Mouse (Mus musculus) CH12.LX (cell line): ENCODE results near the gene Hoxd8. TPM values are rescaled to one million over a fixed set of nuclear protein-coding genes. Genes with fewer than 3 reads are reported as not detected.

Source experiments
- DNase-seq: peaks from one replicate; pipeline ENCODE4 v3.0.0-alpha.2; 2013; ENCODE audit errors: extremely low read depth
- H3K27ac ChIP-seq: 2 replicates; pipeline ENCODE4 v1.5.1; 2012; ENCODE audit warnings: low read depth, mild to moderate bottlenecking, control low read depth, moderate library complexity; ENCODE audit not compliant: insufficient read depth
- H3K27me3 ChIP-seq: replicated peaks from 2 replicates; pipeline ENCODE3; 2012; ENCODE audit warnings: inconsistent platforms
- H3K36me3 ChIP-seq, 2 experiments: replicated peaks in 1 of 2; 2 replicates each; pipeline versions ENCODE3 to v1.6.1; 2012; ENCODE audit warnings: inconsistent platforms in 1 of 2, low read length in 1 of 2, mild to moderate bottlenecking in 1 of 2, mixed read lengths in 1 of 2, moderate library complexity in 1 of 2; ENCODE audit not compliant: control insufficient read depth in 1 of 2, insufficient read depth in 1 of 2
- H3K4me1 ChIP-seq, 2 experiments: 2 replicates each; pipeline ENCODE4 v1.6.1; 2012; ENCODE audit warnings: inconsistent platforms in 1 of 2, moderate library complexity in 1 of 2; ENCODE audit not compliant: insufficient read depth in 2 of 2, control insufficient read depth in 1 of 2
- H3K4me2 ChIP-seq: 2 replicates; pipeline ENCODE4 v1.6.1; 2012; ENCODE audit warnings: low read depth, mild to moderate bottlenecking, control low read depth; ENCODE audit not compliant: poor library complexity, insufficient read depth, severe bottlenecking
- H3K4me3 ChIP-seq, 3 experiments: fragments of 150-350 bp in 1 of 3; sonication (generic) in 1 of 3; replicated peaks in 1 of 3; 2 replicates each; pipeline versions ENCODE3 to v1.5.1; 2011 to 2012; ENCODE audit warnings: low read depth in 2 of 3, low read length in 2 of 3, mild to moderate bottlenecking in 2 of 3, moderate library complexity in 2 of 3, control low read depth in 1 of 3, improper control_type of control experiment in 1 of 3, inconsistent platforms in 1 of 3, mixed read lengths in 1 of 3; ENCODE audit not compliant: poor library complexity in 1 of 3
- H3K79me2 ChIP-seq: replicated peaks from 2 replicates; pipeline ENCODE4 v1.6.1; 2012; ENCODE audit warnings: mild to moderate bottlenecking, moderate library complexity; ENCODE audit not compliant: control insufficient read depth, poor library complexity, insufficient read depth, severe bottlenecking; ENCODE audit errors: extremely low read depth
- H3K9ac ChIP-seq: 2 replicates; pipeline ENCODE4 v1.6.1; 2012; ENCODE audit warnings: low read depth, mild to moderate bottlenecking, control low read depth, moderate library complexity; ENCODE audit not compliant: insufficient read depth
- H3K9me3 ChIP-seq: replicated peaks from 2 replicates; pipeline ENCODE3; 2012; ENCODE audit warnings: low read length, inconsistent platforms, mixed read lengths
- BHLHE40 ChIP-seq: IDR thresholded peaks from 2 replicates; pipeline ENCODE4 v1.6.1; 2011; ENCODE audit warnings: mild to moderate bottlenecking, low read depth, low read length, improper control_type of control experiment
- E2F4 ChIP-seq: IDR thresholded peaks from 2 replicates; pipeline ENCODE4 v1.6.1; 2011; ENCODE audit warnings: low read depth, low read length, improper control_type of control experiment; ENCODE audit not compliant: insufficient replicate concordance
- ELF1 ChIP-seq: IDR thresholded peaks from 2 replicates; pipeline ENCODE4 v1.6.1; 2014; ENCODE audit warnings: low read depth, mild to moderate bottlenecking, inconsistent platforms, low read length, improper control_type of control experiment
- EP300 ChIP-seq: IDR thresholded peaks from 2 replicates; pipeline ENCODE4 v1.6.1; 2011; ENCODE audit warnings: low read length, improper control_type of control experiment
- HCFC1 ChIP-seq: IDR thresholded peaks from 2 replicates; pipeline ENCODE4 v1.6.1; 2012; ENCODE audit warnings: low read depth, mild to moderate bottlenecking, inconsistent platforms, low read length, improper control_type of control experiment
- IRF4 ChIP-seq: IDR thresholded peaks from 2 replicates; pipeline ENCODE4 v1.6.1; 2014; ENCODE audit warnings: low read depth, mild to moderate bottlenecking, inconsistent platforms, low read length, improper control_type of control experiment
- MAFK ChIP-seq: IDR thresholded peaks from 2 replicates; pipeline ENCODE4 v1.6.1; 2011; ENCODE audit warnings: low read length, improper control_type of control experiment; ENCODE audit not compliant: insufficient replicate concordance
- MXI1 ChIP-seq: IDR thresholded peaks from 2 replicates; pipeline ENCODE4 v1.6.1; 2011; ENCODE audit warnings: mild to moderate bottlenecking, low read depth, low read length, improper control_type of control experiment
- MYC ChIP-seq: IDR thresholded peaks from 2 replicates; pipeline ENCODE4 v1.6.1; 2011; ENCODE audit warnings: low read depth, mild to moderate bottlenecking, improper control_type of control experiment, low read length
- PAX5 ChIP-seq: IDR thresholded peaks from 2 replicates; pipeline ENCODE4 v1.6.1; 2012; ENCODE audit warnings: low read length, inconsistent platforms, mixed read lengths
- RAD21 ChIP-seq: IDR thresholded peaks from 2 replicates; pipeline ENCODE4 v1.6.1; 2011; ENCODE audit warnings: low read depth, mild to moderate bottlenecking, low read length, improper control_type of control experiment, moderate library complexity
- RCOR1 ChIP-seq: conservative IDR thresholded peaks from 2 replicates; pipeline ENCODE4 v1.6.1; 2012; ENCODE audit warnings: low read depth, mild to moderate bottlenecking, inconsistent platforms, low read length, improper control_type of control experiment
- SMC3 ChIP-seq: IDR thresholded peaks from 2 replicates; pipeline ENCODE4 v1.6.1; 2011; ENCODE audit warnings: low read depth, low read length, improper control_type of control experiment
- TCF12 ChIP-seq: IDR thresholded peaks from 2 replicates; pipeline ENCODE4 v1.6.1; 2014; ENCODE audit warnings: low read depth, mild to moderate bottlenecking, inconsistent platforms, low read length, improper control_type of control experiment
- USF1 ChIP-seq: IDR thresholded peaks from 2 replicates; pipeline ENCODE4 v1.6.1; 2014; ENCODE audit warnings: low read depth, mild to moderate bottlenecking, inconsistent platforms, low read length, improper control_type of control experiment
- ZC3H11A ChIP-seq: IDR thresholded peaks from 2 replicates; pipeline ENCODE4 v1.6.1; 2012; ENCODE audit warnings: low read depth, mild to moderate bottlenecking, inconsistent platforms, low read length, improper control_type of control experiment
- ZKSCAN1 ChIP-seq: IDR thresholded peaks from 2 replicates; pipeline ENCODE4 v1.6.1; 2012; ENCODE audit warnings: low read depth, inconsistent platforms, low read length, improper control_type of control experiment, borderline replicate concordance
- ZNF384 ChIP-seq: IDR thresholded peaks from 2 replicates; pipeline ENCODE4 v1.6.1; 2012; ENCODE audit warnings: low read depth, low read length, improper control_type of control experiment, inconsistent platforms
- dilution Hi-C: fragments of 300-500 bp; cut with MboI; formaldehyde crosslinking; loops from 2 replicates; pipeline ENCODE4 v1.14.3; 2020; ENCODE audit warnings: low sequenced_read_pairs; ENCODE audit not compliant: extremely low pct_unique_long_range_greater_than_20kb, extremely low pct_ligation_motif_present
- in situ Hi-C: fragments of 300-500 bp; cut with MboI; formaldehyde crosslinking; loops from 3 replicates; pipeline ENCODE4 v1.14.3; 2019; ENCODE audit warnings: low sequenced_read_pairs, low pct_ligation_motif_present, low pct_unique_long_range_greater_than_20kb, mixed read lengths
- polyA plus RNA-seq: library from polyadenylated mRNA; unstranded; fragments of >175 nt; gene quantifications from 2 replicates; pipeline ENCODE4 v1.2.1, GENCODE M21; 2012; ENCODE audit warnings: low read depth; ENCODE audit not compliant: insufficient read length
- total RNA-seq, 2 experiments: library from RNA; depleted of rRNA; stranded (reverse); fragments of 300-350 nt in 1 of 2; fragments of >200 nt in 1 of 2; gene quantifications; 2 replicates each; pipeline ENCODE4 v1.2.3; 2012 to 2014

Gene Hoxd8
- total and polyA plus RNA-seq, 3 experiments: 0.20 to 0.31 TPM; not detected in 1

DNA sequence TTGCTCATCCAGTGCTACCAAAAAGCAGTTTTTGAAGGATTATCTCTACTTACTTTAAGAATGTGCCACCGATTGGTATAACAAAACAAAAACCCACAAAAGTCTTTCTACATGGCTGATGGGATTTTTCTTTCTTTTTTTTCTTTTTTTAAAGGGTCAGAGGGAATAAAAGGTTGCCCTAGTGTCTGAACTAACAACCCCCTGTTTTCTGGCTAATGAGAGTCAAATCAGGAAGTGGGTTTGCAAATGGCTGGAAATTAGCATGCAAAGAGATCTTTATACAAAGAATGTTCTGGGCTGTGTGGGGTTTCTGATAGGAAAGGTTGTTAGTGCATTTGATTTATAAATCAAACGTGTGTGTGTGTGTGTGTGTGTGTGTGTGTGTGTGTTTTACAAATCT is 16.0 kb downstream of the Hoxd8 start:
- in situ Hi-C loops (loop anchor here (10.0 to 25.0 kb wide), 2 partner anchors 334 to 867 kb away; no protein-coding TSS in a partner anchor), dilution Hi-C loops (no loop called here)
- peaks cover 23% of the 10 kb centered on the region for H3K79me2 ChIP-seq
- H3K27ac ChIP-seq: no peak overlapping the region
- peaks cover 15 to 44% of the 10 kb centered on the region in 2 experiments for H3K4me1 ChIP-seq
- H3K36me3 ChIP-seq: no peaks in the 10 kb centered on the region
- H3K27me3 ChIP-seq: no peaks in the 10 kb centered on the region
- peak overlapping the region; percentile 78 for H3K4me2 ChIP-seq
- H3K9ac ChIP-seq: no peak overlapping the region
- H3K9me3 ChIP-seq: no peaks in the 10 kb centered on the region
- no peak for DNase-seq
- no peak for TF ChIP-seq RCOR1
- TF ChIP-seq ZNF384: peak; percentile 62
- peak; percentile 74 for TF ChIP-seq ELF1
- TF ChIP-seq, all 38 proteins: peak for 2
- H3K4me3 ChIP-seq: no peak overlapping the region

DNA sequence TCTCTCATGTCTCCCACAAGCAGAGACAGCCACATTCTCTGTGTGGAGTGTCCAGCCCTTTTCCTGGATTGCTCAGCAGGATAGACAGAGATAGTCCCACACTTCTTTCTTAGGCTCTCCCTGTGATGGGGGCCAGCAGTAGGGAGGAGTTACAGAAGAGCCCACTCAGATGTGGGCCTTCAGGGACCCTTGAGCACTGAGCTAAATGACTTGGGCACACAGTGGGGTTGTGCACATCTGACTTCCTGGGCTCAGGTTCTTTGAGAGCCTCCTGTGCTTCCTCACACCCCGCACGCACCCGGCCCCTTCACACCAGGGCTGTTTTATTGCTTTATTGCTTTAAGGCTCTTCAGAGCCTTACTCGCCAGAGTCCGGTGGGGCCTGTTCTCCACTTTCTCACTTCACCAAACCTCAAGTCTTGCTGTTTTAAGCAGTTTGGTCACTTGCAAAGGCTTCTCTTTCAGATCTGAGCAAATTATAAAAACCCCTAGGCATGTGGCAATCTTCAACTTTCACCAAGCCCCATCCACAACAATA is 16.6 kb downstream of the Hoxd8 start:
- Histone ChIP-seq H3K9ac (peak overlapping the region; percentile 7), H3K79me2 (peaks cover 30% of the 10 kb centered on the region), H3K4me2 (peak overlapping the region; percentile 78), H3K27ac (peak overlapping the region; percentile 73), H3K9me3 (no peaks in the 10 kb centered on the region), H3K36me3 (peaks cover 3 to 4% of the 10 kb centered on the region in 2 experiments), H3K4me3 (no peak overlapping the region), H3K27me3 (no peaks in the 10 kb centered on the region), H3K4me1 (peaks cover 15 to 48% of the 10 kb centered on the region in 2 experiments)
- in situ Hi-C loops (loop anchor here (10.0 to 25.0 kb wide), 2 partner anchors 334 to 866 kb away; no protein-coding TSS in a partner anchor), dilution Hi-C loops (no loop called here)
- TF ChIP-seq EP300 (no peak), E2F4 (no peak), ELF1 (0 out of 2 replicates have a peak, but pooled peaks have one; percentile 5), PAX5 (no peak), MAFK (no peak), TCF12 (no peak), SMC3 (no peak)
- no peak for DNase-seq

DNA sequence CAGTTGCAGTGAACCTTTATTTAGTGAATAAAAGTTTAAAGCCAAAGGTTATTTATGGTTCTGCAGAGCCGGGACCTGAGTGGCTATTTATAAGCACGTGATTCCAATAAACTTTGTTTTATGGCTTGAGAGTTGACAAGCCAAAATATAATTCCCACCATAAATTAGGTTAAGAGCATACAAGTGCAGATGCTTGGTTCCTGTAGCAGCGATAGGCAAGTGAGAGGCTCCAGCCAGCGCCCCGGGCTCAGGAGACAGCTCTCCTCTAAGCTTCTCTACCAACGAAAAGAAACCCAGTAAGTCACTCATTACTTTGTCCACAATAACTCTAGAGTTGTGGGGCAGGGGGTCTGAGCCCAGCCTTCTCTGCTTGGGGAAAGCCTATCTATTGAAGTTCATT is 17.5 kb downstream of the Hoxd8 start:
- Histone ChIP-seq H3K36me3 (peaks cover 11 to 12% of the 10 kb centered on the region in 2 experiments), H3K27me3 (no peaks in the 10 kb centered on the region), H3K9ac (peak overlapping the region; percentile 71; the same call in 1 of the 2 replicates), H3K27ac (peak overlapping the region; percentile 3; the same call in 1 of the 2 replicates), H3K9me3 (no peaks in the 10 kb centered on the region), H3K79me2 (peaks cover 38% of the 10 kb centered on the region), H3K4me1 (peaks cover 10 to 49% of the 10 kb centered on the region in 2 experiments), H3K4me3 (peak overlapping the region in 1 of 3 experiments; percentile 16), H3K4me2 (peak overlapping the region; percentile 86)
- TF ChIP-seq SMC3: no peak
- no peak for TF ChIP-seq ELF1
- no peak for TF ChIP-seq TCF12
- no peak; the same call in 1 of the 2 replicates for TF ChIP-seq BHLHE40
- TF ChIP-seq ZKSCAN1: no peak
- TF ChIP-seq RAD21: no peak
- no peak for TF ChIP-seq MYC
- TF ChIP-seq MXI1: no peak
- TF ChIP-seq E2F4: no peak
- no peak for TF ChIP-seq IRF4
- no peak for TF ChIP-seq USF1
- TF ChIP-seq ZC3H11A: no peak
- TF ChIP-seq HCFC1: no peak
- dilution Hi-C loops: no loop called here
- in situ Hi-C loops: loop anchor here (10.0 to 25.0 kb wide), 2 partner anchors 333 to 865 kb away; no protein-coding TSS in a partner anchor
- no peak for DNase-seq
